Mouse (Mus musculus) v-Abl transformed pro-B cells (cell line): ENCODE results near the gene Ubr4.
"Not testable (repeated sequence)": the region's sequence is repeated elsewhere in the genome, so short reads cannot be mapped to it uniquely, and the experiment has no call there.

Experiments
- in situ Hi-C, 2 experiments: fragments of 400-800 bp; cut with MboI; formaldehyde crosslinking; loops; one replicate each; pipeline ENCODE4 v1.15.1; 2025; ENCODE audit not compliant: unreplicated experiment in 2 of 2

Ubr4 gene

GRCm38 (mm10) chr4:139352832-139353231 is 423 bp downstream of the Ubr4 start:
- in situ Hi-C loops = no loop called here

GRCm38 (mm10) chr4:139357211-139357610 is 4.8 kb downstream of the Ubr4 start:
- in situ Hi-C loops = no loop called here

DNA sequence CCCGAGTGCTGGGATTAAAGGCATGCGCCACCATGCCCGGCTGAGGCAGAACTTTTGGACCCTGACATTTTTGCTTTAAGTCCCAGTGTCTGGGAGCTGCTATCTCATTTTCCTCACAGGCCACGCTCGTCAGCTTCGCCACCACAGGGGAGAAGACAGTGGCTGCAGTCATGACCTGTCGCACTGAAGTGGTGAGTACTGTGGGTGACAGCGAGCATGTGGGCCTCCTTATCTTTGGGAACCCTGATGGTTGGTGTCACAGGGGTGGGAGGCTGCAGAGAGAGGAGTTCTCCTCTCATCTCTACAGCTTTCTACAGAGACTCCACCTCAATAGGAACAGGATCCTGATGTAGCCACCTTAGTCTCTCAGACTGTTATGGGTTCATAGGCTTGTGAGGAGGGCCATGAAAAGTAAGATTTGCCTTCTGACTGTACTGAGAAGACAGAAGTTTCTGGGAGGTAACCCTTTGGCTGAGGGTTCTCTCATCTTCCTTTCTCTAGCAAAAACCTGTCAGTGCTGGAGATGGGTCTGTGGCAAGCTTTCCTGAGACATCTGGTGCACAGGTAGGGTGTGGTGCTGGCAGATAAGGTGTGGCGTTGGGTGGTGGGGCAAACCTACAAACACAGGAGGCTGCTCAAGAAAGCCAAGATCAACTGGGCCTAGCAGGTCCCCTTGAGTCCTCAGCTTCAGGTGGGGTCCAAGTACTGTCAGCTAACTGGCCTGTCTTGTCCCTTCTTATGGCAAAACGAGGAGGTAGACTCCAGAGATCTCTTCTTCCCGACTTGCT is 8.5 kb downstream of the Ubr4 start:
- in situ Hi-C loops = no loop called here

- in situ Hi-C loops = no loop called here
Measured at GRCm38 (mm10) chr4:139367336-139367735, 14.9 kb downstream of the Ubr4 start.

GRCm38 (mm10) chr4:139368038-139368437 is 15.6 kb downstream of the Ubr4 start:
- in situ Hi-C loops = no loop called here

DNA sequence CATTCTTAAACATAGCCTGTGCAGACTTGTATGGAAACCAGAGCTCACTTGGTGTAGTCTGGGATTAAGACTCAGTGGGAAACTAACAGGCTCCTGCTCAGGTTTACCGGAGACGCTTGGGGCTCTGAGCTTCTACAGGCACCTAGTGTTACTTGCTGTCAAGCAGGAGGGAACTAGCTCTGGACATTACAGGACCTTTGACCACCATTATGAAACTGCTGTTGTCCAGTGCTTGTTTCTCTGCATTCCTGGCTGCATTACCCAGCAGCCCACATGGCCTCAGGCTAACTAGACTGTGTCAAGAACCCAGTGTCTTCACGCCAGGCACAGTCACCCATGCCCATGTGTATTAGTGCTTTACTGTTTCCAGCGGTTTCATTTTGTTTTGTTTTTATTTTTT is 20.7 kb downstream of the Ubr4 start:
- in situ Hi-C loops = no loop called here

- in situ Hi-C loops = no loop called here
Measured at GRCm38 (mm10) chr4:139373531-139373930, 21.1 kb downstream of the Ubr4 start.

DNA sequence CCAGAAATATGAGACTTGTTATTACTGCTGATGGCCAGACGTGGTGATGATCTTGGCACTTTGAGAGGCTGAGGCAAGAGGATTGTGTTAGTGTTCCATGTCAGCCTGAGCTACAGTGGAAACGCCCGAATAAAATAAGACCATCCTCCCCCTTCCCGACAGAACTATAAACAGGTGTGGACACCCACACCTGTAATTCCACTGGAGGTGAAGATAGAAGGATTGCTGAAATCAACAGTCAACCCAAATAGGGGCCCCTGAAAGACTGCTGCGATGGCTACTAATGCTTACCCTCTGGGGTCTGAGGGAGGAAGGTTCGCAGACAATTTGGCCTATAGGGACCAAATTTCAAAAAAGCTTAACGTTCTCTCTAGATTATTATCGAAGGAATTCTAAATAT is 27.3 kb downstream of the Ubr4 start:
- in situ Hi-C loops = no loop called here

- in situ Hi-C loops = no loop called here
Measured at GRCm38 (mm10) chr4:139380207-139380748, 27.9 kb downstream of the Ubr4 start.

GRCm38 (mm10) chr4:139380775-139381451 is 28.5 kb downstream of the Ubr4 start:
- in situ Hi-C loops = no loop called here

DNA sequence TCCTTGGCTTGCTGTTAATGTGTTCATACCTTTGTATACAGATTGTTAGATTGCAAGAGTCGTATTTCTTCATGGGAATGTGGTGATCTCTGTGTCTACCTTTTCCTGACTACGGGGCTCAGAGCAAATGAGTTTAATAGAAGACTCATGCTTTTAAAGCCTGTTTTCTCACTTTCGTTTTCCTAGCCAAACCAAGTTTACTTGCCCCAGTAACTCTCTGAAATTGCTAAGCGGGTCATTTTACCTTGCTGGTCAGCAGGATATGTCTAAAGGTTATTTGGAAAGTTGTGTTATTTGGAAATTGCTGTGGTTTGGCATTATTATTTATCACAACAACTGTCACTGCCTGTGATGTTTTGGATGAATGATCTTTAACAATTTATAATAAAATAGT is 29.0 kb downstream of the Ubr4 start:
- in situ Hi-C loops = no loop called here

DNA sequence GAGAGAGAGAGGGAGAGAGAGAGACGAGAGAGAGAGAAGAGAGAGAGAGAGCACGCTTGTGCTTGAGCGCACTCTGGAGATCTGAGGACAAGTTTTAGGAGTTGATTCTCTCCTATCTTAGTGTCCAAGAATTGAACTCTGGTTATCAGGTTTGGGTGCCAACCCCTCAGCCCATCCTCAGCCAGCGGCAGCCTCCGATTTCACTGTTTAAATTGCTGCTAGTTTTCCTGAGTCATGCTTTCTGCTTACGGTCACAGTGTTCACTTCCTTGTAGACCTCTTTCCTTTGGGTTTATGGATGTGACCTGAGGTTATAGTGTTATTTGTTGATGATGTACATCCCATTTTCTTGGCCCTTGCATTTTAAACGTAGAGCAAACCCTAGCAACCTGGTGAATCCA is 29.8 kb downstream of the Ubr4 start:
- in situ Hi-C loops = no loop called here

- in situ Hi-C loops = not testable (repeated sequence)
Measured at GRCm38 (mm10) chr4:139385841-139386240, 33.4 kb downstream of the Ubr4 start.

- in situ Hi-C loops = no loop called here
Measured at GRCm38 (mm10) chr4:139386869-139387319, 34.5 kb downstream of the Ubr4 start.

DNA sequence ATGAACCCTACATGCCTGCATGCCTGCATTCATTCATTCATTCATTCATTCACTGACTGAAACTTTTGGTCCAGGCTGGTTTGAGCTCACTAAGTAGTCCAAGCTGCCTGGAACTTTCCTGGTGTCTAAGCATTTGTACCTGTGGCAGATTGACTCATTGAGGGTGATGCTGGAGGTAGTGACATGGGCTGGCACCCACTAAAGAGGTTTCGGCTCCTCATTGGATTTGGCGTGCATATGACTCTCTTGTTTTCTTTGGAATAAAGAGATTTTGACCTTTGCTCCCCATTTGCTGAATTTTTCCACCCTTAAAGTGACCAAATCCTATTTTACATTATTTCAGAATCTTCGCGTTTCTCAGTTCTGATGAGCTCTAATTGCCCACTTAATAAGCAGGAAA is 37.1 kb downstream of the Ubr4 start:
- in situ Hi-C loops = no loop called here

GRCm38 (mm10) chr4:139395431-139395830 is 43.0 kb downstream of the Ubr4 start:
- in situ Hi-C loops = no loop called here

GRCm38 (mm10) chr4:139400487-139400886 is 48.1 kb downstream of the Ubr4 start:
- in situ Hi-C loops = loop anchor here in 1 of 2 experiments (25.0 kb wide), 1 partner anchor 1213 kb away; no protein-coding TSS in a partner anchor

- in situ Hi-C loops = loop anchor here in 1 of 2 experiments (25.0 kb wide), 1 partner anchor 1216 kb away; no protein-coding TSS in a partner anchor
Measured at GRCm38 (mm10) chr4:139403214-139403613, 50.8 kb downstream of the Ubr4 start.

GRCm38 (mm10) chr4:139411351-139411750 is 58.9 kb downstream of the Ubr4 start:
- in situ Hi-C loops = loop anchor here in 1 of 2 experiments (25.0 kb wide), 1 partner anchor 1224 kb away; no protein-coding TSS in a partner anchor

DNA sequence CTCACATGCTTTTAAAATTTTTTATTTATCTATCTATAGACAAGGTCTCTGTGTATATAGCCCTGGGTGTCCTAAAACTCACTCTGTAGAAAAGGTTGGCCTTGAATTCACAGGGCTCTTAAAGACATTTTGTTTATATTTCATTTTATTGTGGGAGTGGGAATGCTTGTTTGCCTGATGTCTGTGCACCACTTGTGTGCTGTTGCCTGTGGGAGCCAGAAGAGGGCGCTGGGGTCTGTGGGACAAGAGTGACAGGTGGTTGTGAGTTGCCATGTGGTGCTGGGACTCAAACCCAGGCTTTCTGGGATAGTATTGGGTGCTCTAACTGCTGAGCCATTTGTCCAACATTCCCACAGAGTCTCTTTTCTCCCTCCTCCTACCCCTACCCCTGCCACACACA is 65.5 kb downstream of the Ubr4 start:
- in situ Hi-C loops = loop anchor here in 1 of 2 experiments (25.0 kb wide), 1 partner anchor 1231 kb away; no protein-coding TSS in a partner anchor

- in situ Hi-C loops = loop anchor here in 1 of 2 experiments (25.0 kb wide), 1 partner anchor 1234 kb away; no protein-coding TSS in a partner anchor
Measured at GRCm38 (mm10) chr4:139421621-139422020, 69.2 kb downstream of the Ubr4 start.
